Mouse (Mus musculus) lung, postnatal 36 days (tissue): ENCODE data around the gene Enam.
"Not testable (repeated sequence)": the region's sequence is repeated elsewhere in the genome, so short reads cannot be mapped to it uniquely, and the experiment has no call there.

Experiments used
- DNase-seq: peaks from one replicate; pipeline ENCODE4 v3.0.0; 2022; ENCODE audit warnings: mixed read lengths

Enam gene

DNA sequence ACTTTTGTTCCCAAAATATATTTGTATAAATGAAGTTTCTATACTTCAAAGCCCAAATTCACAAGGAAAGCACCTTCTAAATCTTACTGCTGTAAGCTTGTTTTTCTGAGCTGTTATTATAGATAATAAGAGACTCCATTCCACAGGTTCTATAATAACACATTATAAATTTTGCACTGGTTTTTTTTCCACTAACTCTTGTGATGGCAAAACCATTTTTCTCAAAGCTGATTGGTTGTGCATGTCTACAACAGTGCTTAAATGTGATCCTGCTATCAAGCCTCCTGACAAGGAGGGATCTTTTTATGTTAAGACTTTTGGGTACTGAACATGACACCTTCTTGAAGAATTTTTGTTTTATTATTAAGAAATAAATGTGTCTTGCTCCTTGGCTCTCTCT, at the start of gene Enam:
Gene Enam (plus strand): TSS at position 301 of the 400 bp plus-strand sequence.
- no peak for DNase-seq

DNA sequence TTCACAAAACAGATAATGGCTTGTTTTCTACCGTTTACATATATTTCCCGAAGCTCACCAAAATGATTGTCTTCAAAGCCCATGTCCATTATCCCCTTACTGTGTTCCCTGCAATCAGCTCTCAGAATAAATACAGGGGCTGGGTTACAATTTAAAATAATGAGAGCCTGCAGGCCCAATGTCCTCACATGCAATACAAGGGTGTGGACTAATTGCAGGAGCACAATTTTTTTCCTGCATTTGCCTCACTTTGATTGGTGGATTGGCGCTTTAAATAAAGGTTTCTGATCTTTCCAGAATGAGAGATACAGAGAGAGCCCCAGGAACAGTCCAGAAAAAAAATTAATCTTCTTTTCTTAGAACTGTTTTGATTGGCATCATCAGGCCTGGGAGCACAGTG, 32.1 kb upstream of the Enam start, which contains the start of gene Ambn:
Gene Ambn (plus strand): TSS at position 301 of the 400 bp plus-strand sequence.
- no peak for DNase-seq

DNA sequence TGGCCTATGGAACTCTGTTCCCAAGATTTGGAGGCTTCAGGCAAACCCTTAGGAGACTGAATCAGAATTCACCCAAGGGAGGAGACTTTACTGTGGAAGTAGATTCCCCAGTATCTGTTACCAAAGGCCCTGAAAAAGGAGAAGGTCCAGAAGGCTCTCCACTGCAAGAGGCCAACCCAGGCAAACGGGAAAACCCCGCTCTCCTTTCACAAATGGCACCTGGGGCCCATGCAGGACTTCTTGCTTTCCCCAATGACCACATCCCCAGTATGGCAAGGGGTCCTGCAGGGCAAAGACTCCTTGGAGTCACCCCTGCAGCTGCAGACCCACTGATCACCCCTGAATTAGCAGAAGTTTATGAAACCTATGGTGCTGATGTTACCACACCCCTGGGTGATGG, 20.3 kb upstream of the Enam start:
- no peak for DNase-seq

DNA sequence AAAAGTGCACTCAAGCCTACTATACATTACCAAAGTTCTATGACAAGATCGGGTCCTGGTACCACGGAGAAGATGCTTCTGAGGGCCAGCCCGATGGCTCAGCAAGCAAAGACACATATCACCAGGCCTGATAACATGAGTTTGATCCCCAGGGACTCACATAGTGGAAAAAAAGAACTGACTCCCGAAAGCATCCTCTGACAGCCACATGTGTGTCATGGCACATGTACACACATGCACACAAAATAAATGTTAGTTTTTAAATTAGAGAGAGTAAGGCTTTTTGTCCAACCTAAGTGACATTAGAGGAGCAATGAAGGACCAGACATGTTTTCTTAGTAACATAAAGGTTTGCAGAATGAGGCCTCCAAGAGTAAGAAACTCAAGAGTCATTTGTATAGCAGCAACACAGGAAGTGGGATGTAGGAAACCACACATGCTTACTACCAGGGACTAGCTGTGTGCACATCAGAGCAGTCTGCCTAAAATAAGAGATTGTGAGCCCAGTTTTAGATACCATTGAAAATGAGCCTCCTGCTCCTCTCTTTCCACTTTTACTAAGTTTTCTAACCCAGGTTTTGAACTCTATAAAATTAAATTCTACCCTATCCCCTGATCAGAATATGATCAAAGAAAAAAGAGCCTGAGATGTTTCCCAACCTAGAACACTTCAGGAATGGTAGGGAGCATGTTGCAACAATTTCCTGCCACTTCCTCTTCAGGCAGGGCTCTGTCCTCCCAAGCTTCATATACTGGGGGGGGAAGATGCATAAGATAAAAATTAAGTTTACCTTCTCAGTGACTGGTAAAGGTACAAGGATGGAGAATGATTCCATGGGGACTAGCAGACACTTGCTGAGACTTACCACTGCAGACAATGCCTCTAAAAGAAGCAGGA, 18.7 kb upstream of the Enam start:
- no peak for DNase-seq

DNA sequence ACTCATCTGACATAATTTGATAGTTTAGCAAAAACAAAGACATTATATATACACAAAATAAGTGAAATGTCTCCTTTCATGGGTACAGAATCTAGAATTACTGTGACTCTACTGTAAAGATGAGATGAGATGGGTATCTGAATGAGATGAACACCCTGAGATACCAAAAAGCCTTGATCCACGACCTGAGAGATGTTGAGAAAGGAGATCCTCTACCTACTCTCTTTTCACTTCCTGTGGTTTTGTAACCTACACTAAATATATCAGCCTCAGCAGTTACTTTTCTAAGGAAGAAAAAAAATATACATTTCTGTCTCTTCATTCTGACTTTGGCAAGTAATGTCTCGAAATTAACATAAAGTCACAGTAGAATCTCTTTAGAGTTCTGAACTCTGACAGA, 1.2 kb downstream of the Enam start:
- no peak for DNase-seq

DNA sequence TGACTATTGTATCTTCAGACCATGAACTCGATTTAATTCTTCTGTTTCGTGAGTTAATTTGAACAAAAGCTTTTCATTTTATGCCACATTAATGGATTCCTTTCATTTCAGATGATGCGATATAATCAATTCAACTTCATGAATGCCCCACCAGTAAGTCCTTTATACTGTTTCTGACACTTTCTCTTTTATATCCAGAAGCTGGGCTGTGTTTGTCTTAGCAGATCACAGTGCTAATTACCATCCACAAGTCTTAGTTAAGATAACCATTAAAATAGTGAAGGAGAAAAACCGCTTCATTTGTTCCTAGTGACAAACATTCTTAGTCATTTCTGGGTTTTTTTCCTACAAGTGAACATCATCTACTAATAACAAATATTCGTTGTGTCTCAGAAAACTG, 3.3 kb downstream of the Enam start:
- DNase-seq: no peak

DNA sequence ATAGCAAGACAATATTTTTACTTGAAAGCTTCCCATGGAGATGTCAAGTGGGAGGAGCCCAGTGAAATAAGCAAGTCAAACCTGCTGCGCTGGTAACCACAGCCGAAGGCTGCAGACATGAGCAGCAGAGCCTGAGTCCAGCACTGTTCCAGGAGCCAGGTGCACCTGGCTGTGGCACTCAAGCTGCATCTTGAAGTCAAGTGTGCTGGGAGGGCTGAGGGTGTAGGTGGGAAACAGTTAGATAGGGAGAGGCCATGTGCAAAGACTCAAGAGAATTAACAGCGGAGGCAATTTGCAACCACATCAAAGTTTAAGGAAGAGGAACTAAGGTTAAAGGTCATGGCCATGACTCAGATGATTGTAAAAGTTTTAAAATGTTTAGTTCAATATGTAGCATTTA, 12.0 kb downstream of the Enam start:
- no peak for DNase-seq

DNA sequence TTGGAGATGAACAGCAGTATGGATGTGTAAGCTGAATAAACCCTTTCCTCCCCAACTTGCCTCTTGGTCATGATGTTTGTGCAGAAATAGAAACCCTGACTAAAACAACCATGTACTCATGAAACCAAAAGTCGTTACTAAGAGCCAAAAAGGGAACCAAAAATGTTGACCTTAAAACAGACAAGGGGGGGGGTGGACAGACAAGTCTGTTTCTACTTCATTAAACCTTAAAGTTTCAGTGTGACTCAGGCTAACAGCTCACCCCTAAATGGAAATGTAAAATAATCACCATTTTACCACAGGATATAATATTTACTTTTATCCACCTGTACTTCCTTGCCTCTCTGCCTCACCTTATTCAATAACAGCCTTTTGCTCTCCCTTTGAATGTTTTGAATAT, 20.8 kb downstream of the Enam start:
- no peak for DNase-seq

DNA sequence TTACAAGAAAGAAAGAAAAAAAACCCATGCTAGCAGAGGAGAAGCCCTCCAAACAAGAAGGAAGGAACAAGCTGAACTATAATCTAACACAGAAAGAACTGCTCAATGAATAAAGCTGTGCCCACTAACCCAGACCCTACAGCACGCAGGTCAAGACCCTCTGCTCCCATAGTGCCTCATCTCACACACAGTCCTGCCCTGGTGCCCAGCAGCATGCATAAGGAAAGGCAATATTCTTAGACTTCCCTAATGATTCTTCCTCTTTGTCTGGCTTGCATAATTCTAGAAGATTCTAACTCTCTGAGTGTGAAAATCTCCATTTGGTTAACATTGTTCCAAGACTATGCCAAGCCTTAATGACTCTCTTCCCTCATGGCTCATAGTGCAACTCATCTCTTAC, 21.2 kb downstream of the Enam start:
- no peak for DNase-seq

DNA sequence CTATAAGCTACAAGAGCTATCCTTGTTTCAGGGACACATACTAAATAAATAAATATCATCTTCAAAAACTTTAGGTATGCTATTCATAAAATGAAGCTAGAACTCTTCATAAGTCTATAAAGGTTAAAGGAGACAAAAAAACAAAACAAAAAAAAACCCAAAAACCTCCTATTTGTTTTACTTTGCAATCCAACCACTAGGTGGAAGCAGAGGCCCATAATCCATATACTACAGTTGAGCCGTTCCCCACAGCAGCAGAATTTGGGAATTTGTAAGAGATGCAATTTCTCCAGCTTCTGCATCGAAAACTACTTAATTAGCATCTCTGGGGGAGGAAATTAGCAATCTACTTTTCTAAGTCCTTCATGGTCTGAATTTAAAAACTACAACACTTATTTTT, 31.5 kb downstream of the Enam start:
- peak; percentile 68 for DNase-seq

DNA sequence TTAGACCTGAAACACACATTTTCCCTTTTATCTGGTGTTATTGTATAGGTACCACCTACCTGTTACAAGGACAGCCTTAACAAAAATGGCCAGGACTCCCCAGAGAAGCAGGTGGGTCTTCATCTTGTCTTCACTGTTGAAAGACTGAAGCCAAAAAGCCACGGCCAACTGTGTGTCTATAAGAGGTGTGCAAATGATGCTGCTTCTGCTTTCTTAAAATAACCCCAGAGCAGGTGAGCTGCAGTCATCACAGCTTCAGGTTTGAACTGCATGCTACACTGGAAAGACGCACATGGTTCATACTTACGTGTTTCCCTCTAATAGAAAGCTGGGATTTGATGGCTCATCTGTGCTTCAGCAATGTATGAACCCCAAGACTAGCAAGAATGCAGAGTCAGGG, 39.9 kb downstream of the Enam start, which contains the start of gene Jchain:
Gene Jchain (minus strand): TSS at position 235 of the 400 bp plus-strand sequence.
- DNase-seq: no peak

DNA sequence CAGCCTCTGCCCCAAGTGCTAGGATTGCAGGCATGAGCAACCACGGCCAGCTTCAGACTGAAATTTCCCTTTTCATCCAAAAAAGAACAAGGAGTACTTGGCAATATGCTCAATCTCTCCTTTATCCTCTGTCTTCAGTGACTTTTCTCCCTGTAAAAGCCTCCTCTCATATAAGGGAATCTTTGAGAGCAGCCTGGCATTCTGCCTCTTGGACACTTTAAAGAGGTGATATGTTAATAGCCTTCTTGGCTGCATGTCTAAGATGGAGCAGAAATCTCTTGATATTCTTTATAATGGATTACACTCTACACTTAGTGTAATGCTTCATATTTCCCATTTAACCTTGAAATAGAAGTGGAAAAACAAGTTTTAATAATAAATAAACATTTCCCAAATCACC, 43.1 kb downstream of the Enam start:
- no peak for DNase-seq

DNA sequence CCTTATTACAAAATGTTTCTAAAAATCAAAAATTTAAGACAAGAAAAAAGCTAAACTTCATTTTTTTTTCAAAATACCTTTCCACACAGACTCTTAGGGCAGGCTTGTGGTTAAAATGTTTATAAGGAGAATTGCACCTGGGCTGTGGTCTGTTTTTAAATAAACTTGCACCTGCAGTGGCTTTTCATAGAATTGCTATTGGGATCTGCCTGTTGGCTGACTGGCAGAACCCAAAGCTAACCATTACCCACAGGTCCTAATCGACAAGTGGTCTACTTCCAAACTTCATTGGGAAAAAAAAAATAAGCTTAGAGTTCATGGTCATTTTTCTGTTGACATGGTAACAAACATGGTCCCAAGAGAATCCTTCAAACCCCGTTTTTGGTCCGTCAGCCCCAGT, 46.9 kb downstream of the Enam start:
- no peak for DNase-seq

DNA sequence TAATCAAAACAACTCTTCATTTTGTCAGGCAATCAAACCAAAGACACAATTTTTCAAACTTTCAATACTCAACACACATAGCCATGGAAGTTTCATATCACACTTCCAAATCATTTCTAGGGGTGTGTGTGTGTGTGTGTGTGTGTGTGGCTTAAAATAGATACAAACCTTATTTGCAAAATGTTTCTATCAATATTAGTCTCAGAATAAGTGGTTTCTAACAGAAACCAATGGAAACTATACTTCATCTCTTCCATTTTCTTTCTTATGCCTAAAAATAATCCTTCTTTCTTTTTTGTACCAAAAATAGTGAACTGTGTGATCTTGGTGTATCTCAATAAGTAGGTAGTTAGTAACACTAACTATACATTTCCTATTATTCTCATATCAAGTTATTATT, 53.1 kb downstream of the Enam start:
- DNase-seq: no peak

DNA sequence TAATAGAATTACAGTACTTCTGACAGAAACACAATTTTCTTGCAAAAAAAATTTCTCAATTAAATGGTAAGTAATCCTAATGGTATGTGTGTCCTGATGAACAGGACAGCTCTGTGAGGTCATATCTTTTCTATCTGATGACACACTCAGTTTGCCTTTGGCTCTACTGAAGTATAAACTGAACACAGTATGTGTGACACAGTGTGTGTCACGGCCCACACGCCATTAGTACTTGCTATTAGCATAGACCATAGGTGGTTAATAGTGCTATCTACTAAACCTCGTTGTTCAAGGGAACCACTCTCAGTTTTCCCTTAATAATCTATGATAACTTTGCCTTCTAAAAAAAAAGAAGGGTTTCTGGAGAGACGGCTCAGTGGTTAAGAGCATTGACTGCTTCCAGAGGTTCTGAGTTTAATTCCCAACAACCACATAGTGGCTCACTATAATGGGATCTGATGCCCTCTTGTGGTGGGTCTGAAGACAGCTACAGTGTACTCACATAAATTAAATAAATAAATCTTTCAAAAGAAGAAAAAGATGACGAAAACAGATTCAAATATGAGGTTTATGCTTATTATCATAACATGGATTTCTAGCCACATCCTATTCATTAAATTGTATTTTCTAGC, 55.0 kb downstream of the Enam start:
- peak; percentile 77 for DNase-seq

DNA sequence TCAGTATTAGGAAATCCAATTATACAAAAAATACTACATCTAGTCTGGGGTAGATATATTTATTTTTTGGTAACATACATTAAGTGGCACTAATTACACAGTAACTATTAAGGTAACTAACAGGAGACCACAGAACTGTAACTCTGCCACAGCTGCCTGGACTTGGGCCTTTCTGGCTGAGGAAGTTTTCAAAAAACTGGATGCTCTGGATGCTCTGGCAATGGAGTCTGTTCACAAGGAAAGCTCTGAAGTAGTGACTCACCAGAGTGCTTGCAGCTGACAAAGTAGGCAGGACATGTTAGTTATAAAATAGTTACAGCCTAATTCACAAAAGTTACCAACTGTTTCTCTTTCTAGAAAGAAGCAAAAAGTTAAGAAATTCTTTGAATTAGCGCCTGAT, 56.6 kb downstream of the Enam start:
- DNase-seq: not testable (repeated sequence)

DNA sequence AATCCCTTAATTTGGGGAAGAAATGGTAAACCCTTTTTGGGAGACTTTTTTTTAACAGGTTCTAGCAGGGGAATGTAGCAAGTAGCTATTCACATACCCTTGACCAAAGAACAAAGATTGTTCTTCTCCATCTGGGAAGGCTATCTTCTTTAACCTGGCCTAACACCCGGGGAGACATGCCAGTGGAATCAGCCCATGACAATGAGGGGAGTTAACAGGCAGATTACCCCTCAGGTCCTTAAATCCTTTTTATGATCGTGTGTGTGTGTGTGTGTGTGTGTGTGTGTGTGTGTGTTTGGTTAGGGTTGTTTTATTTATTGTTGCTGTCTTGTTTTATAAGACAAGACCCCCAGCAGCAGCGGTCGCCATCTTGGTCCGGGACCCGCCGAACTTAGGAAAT, 57.8 kb downstream of the Enam start:
- DNase-seq: no peak

DNA sequence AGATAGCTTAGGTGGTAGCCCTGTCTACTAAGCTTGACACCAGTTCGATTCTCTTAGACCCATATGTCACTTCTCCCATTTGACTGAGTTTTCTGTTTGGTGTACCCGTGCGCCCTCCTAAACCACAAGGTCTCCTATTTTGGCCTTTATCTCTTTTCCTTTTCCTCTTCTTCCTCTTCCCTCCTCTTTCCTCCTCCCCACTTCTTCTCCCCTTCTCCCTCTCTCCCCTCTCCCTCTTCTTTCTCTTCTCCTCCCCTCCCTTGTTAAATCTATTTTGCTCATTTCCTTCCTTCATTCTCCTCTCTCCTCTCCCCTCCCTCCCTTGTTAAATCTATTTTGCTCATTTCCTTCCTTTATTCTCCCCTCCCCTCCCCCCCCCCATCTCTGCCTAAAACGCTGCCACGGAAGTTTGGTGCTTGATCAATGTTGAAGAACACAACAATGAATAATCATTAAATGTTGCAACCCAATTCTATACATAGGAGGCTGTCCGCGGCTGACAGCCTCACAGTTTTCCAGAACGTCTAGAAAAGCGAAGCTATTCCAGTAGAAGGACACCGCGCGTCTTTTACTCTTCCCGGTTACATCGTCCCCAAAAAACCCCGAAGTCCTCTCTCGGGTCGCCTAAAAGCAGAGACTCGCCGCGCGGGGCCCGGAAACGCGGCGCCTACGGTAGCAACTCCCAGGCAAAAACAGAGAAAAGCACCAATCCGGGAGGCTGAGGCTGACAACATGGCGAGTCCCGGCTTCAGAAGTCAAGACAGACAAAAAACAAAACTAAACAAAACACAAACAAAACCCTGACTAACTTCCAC, 65.7 kb downstream of the Enam start:
- no peak for DNase-seq

DNA sequence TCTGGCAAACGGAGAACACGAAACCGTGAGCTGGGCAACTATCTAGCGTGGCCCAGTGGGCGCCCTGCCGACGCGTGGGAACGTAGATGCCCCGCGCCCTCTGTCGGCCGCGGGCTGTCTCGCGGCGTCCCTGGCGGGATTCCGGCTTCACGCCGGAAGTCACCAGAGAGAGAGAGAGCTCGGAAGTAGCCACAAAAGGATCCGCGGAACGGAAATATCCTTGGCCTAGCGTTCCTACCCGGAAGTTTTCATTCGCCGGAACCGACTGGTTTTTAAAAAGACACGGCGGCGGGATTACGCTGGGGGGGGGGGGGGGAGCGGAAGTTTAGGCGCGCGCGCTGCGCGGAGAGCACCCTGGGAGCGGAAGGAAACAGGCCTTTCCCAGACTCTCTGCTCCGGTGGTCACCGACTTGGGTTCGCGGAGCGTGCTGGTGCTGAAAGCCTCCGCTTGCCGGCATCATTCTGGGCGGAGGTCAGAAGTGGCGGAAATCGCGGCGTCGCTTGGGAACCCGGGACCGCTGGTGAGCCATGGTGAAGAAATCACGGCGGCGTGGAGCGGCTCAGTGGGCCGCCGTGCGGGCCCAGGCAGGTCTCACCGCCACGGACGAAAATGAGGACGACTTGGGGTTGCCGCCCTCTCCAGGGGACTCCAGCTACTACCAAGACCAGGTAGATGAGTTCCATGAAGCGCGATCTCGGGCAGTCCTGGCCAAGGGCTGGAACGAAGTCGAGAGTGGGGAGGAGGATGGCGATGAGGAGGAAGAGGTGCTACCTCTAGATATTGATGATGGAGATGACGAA, 66.5 kb downstream of the Enam start, which contains the start of gene Utp3:
Gene Utp3 (plus strand): TSS at position 377 of the 801 bp plus-strand sequence.
- DNase-seq: peak; percentile 97
